Mouse (Mus musculus) lung, postnatal 14 days (tissue): Measurements from ENCODE around the gene Prkar1a.
"Not testable (repeated sequence)": the region's sequence is repeated elsewhere in the genome, so short reads cannot be mapped to it uniquely, and the experiment has no call there.

Experiments used
- DNase-seq: peaks from one replicate; pipeline ENCODE4 v3.0.0; 2021

Gene Prkar1a

DNA sequence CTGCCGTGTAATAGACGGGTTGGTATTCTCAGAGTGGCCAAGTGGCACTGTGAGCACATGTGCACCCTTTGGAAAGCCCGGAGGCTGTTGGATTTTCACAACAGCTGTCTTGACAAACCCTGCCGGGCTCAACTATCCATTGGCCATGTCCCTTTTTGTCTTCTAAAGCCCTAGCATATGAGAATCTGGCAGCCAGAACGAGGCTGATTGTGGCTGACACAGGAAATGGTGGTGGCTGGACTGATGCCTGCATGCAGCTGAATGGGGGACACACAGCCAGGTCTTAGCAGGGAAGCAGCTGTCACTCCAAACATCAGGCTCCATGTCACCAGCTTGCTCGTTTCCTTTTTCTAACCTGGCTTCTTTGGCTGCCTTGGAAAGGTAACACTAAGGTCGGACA is 695 bp upstream of the Prkar1a start:
- DNase-seq = peak; percentile 59

DNA sequence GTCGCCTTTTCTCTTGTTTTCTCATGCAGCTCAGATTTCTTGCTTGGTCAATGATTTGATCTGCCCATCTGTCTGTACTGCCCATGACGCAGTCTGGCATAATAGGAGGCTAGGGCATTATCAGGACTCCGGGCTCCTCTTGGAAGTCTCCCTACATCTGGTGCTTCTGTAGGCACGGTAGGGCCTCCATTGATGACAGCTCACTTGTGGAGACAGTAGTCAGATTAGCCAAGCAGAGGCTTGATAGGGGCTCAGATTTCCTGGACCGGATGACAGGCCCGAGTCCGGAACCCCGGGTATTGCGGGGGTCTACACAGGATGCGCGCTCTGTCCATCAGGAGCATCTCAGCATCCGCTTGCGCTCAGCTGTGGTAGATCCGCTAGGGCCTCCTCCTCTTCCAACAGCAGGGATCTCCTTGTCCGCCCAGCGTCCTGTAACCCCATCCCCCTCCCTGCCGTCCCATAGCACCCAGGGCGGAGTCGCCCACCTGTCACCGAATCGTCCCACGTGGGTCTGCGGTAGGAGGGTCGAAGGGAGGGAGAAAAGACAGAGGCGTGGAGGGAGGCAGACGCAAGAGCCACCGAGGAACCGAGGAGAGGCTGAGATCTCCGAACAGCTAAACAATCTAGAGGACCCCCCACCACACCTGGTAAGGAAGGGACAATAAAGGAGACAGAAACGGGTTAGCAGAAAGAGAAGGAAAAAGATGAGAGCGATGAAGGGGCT is 933 bp downstream of the Prkar1a start:
- peak; percentile 68 for DNase-seq

DNA sequence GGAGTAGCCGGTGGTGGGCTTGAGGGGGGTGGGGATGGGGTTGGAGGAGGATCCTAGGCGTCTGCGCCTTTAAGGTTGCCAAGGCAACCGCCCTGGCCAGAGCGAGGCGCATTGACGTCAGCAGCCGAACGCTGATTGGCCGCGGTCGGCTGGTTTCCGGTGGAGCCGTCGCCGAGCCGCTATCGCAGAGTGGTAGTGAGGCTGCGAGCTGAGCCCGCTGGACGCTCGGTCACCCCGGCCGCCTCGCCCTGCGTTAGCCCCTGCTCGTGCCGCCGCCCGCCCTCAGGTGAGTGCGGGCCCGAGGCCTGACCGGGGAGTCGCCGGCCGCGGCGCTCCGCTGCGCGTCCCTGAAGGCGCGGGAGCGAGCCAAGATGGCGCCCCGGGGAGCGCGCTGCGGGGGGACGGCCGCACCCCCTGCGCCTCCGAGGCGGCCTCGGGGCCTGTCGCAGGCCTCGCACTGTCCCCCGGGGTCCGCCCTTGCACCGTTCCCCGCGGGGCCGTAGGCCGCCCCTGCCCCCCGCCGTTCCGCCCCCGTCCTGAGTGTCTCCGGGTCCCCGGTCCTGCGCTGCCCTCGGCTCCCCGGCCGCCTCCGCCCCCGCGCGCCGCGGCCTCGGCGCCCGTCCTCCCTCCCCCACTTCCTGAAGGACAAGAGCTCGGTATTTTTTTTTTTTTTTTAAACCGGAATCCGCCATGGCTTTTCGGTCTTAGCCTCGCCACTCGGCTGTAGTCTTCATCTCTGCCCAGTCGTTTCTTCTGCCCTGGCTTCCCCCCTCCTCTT is 1.8 kb downstream of the Prkar1a start:
- DNase-seq = peak; percentile 94

DNA sequence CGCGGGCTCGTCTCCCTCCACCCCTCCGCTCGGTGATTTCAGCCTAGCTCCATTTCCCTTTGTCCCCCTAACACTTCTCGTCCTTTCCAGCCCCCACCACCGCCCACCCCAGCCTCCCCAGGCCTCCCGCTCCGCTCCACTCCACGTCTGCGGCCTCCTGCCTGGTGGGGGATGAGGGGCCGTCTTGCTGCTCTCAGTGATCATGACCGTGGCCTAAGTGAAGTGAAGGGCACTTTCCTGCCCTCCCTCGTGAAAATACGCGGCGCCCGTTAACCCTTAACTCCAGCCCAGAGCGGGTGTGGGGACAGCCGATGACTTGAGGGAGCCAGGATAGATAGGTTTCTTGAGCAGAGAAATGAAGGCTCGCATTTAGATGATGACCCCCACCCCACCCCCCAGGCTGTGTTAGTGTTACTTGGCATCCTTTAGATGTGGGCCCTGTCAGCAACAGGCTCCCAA is 2.4 kb downstream of the Prkar1a start:
- DNase-seq = peak; percentile 37

DNA sequence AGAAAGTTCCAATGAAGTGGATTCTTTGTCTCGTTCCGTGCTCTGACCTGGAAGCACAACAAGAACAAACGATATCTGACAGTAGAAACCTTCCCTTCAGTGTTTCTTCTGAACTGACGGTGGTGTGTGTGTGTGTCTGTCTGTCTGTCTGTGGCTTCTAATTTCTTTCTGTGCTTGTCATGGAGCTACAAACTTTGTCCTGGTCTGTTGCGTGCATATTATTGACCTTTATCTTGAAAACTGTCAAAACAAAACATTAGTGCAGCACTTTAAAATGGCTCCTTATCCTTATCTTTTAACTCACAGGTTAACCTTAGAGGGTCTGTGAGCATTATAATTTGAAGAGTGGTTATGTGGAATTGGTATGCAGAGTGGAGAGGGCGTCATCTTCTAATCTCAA is 3.3 kb downstream of the Prkar1a start:
- DNase-seq = no peak

DNA sequence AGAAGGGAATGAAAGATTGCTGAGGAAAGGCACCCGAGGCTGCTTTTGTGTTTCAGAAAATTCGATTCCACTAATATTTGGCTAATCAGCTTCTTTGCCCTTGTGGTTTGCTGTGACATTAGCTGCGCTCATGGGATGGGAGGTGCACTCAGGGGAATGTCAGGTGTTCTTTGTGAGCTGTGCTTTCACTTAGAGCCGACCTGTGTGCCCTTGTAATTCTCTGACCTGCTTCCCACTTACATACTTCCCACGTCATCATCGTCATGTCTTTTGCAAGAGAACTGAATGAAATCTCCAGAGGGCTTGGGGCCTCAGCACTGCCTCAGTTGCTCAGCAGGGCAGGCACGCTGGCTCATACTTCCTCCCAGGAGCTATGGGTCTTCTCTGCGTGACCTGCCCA is 4.0 kb downstream of the Prkar1a start:
- no peak for DNase-seq

DNA sequence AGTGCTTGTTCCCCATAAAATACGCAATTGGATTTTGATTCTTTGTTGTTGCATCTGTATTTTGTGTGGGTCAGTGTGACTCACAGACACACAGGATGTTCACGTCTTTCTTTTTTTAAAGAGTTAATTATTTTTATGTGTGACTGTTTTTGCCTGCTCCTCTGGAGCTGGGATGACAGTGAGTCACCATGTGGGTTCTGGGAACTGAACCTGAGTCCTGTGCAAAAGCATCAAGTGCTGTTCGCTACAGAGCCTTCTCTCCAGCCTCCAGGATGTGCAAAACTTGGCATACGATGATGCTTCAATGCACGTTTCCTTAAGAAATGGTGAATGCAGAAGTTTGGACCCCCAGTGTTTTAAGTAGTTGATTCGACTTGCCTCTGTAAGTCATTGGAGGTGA is 5.4 kb downstream of the Prkar1a start:
- DNase-seq = no peak

DNA sequence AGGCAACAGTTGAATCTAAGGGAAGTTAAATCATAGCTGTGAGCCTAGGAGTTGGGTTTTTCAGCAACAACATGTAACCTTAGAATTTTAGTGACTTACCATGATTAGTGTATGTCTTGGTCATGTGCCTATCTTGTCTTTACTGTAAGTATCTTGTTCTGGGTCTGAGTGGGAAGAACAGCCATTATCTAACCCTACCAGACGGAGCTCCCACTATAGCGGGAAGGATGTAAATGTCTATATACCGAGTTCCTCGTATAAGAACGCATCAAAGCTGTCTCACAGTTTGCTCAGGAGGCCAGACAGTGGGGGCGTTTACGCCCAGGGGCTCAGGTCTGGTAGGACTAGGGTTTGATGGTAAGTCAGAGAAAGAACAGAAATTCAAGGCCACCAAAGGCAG is 7.0 kb downstream of the Prkar1a start:
- no peak for DNase-seq

DNA sequence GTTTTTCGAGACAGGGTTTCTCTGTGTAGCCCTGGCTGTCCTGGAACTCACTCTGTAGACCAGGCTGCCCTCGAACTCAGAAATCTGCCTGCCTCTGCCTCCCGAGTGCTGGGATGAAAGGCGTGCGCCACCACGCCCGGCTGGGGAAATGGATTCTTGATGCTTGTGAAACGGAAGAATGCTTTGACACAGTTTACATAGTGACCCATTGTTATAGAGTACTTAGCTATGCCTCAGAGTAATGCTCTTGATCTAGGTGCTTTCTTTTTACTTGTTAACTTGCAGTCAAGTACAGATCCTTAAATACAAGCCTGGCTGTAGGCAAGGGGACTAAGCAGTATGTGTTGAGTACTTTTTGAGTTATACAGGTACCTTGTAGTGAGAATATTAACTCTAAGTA is 11.3 kb downstream of the Prkar1a start:
- DNase-seq = not testable (repeated sequence)

DNA sequence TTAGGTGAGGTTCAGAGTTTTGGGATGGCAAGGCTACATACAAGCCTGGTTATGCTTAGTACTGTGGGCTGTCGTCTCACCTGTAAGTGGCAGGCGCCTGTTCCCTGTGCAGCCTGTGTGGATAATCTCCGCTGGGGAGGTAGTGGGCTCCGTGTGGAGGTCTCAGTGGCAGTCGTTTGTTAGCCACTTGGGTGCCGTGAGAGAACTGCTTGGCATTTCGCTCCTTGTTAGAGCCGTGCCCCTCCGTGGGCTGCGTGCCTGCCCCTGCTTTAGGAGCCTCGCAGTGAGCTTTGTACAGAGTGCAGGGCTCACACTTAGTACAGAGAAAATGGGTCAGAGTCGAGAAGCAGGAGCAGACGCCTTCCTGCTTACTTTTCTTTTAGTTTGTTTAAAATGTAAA is 15.1 kb downstream of the Prkar1a start:
- no peak for DNase-seq

DNA sequence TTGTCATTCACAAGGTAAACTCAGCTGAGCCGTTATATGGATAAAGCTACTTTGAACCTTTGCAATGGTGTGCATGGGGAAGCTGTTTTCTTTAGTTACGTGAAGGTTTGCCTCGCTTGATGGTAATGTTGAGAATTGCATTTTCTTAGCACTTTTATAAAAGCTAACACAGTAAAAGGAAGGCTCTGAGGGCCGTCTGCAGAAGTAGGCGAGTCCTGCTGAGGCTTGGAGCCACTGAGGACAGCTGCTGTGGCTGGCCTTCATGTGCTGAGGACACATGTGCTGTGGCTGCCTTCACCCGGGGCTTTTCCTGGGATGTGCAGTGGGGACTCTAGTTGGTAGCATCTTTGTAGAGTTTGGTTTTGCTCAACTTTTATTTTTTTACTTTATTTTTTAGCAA is 16.2 kb downstream of the Prkar1a start:
- DNase-seq = no peak

DNA sequence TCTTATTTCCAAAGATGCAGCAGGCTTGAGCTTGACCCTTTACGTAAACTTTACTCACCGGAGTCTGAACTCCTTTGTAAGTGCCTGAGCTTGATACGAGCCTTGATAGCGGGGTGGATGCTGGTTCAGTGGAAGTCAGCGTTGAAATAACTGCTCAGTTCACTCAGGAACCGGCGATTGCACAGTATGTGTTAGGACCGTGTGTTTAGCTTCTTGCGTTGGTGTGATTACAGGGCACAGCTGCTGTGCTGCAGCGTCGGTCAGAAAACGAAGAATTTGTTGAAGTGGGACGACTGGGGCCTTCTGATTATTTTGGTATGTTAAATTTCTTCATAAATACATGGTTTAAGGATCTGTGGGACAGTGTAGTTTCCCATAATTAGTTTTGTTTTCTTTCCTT is 17.2 kb downstream of the Prkar1a start:
- DNase-seq = no peak

DNA sequence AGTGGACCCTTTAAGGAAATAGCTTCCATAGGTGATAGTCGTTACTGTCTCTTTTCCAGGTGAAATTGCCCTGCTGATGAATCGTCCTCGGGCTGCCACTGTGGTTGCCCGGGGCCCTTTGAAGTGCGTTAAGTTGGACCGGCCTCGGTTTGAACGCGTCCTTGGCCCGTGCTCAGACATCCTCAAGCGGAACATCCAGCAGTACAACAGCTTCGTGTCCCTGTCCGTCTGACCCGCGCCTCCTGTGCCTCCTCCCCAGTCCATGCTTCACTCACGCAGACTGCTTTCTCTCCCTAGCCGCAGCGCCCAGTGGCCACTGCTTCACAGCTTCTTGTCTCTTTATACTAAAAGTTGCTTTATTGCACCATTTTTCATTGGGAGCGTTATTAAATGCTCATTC is 18.2 kb downstream of the Prkar1a start:
- no peak for DNase-seq

DNA sequence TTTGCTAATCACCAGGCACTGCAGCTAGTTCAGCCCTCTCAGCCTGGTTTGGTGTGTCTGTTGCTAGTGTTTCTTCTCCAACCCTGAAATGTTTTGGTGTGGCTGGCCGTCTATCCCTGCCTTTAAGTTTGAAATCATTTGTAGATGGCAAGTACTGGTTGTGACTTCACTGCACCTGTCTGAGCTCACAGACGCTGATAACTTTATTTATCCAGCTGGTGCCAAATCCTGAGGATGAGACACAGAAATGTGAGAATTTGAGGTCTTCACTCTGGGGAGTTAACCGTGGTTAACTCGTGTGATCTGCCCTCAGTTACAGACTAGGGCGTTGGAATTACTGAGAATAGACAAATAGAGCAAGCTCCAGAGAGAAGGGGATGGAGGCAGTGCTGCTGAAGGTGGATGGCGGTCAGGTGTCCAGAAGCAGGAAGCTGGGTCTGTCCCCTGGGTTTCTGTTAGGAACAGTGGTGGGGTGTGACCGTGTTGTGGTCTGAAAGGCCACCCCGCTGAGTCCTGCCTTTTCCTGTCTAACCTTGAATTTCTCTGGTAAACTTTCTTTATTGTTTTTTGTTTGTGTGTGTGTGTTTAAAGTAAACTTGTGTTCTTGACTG is 19.0 kb downstream of the Prkar1a start:
- no peak for DNase-seq

DNA sequence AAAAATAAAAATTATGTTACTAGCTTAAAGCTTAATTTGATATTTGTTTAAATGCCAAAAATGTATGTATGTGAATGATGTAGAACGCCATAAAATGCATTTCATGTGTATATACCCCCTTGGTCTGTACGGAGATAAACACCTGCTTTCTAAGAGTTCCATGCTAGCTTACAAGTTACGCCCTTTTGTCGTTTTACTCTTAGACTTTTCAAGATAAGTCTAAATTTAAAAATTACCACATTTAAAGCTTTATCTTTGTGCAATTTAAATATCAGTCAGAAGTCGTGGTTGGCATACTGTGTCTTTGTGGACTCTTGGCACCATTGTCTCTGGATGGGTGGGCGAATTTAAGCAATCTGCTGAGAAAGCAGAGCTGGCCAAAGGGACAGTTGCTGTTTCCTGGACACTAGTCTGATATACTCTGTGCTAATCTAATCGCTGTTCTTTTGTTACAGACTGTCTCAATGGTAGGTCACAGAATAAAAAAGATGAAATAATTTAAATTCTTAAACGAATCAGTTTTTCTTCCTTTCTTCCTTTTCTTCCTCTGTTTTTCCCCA is 20.0 kb downstream of the Prkar1a start:
- no peak for DNase-seq

DNA sequence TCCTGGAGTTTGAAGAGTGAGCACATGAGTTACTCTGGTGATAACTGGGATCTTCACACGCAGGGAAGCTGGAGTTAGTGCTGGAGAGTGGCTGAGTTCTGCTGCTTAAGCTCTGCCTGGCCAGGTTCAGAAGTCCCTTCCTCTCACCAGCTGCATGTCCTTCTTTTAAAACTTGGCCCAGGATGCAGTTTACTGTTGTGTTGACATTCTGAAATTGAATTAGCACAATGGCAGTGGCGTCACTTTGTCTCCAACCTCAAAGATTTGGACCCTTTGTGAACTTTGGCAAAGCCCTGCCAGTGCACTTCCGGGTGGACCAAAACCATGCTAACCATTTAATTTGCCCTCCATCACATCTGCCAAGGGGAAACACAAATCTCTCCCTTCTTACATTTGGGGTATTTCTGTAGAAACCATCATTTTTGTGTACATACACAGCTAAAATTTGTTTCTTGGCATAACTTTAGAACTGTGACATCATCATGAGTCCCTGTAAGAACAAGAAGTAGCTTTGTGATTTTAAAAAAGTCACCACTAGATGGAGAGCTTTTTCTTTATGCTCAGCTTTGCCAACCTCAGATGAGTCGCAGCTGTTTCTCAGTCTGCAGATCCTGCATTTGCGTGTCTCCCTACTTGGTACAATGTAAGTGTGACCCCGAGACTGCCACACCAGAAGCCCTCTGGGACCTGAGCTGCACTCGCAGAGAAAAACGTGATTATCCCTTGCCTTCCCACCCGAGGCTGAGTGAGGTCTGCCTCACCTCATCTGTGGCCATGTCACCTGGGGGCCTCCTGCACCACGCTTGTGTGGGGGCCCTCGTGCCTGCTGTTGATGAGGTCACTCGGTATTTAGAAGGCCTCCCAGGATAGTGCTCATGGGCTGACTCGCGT is 21.1 kb downstream of the Prkar1a start:
- no peak for DNase-seq

DNA sequence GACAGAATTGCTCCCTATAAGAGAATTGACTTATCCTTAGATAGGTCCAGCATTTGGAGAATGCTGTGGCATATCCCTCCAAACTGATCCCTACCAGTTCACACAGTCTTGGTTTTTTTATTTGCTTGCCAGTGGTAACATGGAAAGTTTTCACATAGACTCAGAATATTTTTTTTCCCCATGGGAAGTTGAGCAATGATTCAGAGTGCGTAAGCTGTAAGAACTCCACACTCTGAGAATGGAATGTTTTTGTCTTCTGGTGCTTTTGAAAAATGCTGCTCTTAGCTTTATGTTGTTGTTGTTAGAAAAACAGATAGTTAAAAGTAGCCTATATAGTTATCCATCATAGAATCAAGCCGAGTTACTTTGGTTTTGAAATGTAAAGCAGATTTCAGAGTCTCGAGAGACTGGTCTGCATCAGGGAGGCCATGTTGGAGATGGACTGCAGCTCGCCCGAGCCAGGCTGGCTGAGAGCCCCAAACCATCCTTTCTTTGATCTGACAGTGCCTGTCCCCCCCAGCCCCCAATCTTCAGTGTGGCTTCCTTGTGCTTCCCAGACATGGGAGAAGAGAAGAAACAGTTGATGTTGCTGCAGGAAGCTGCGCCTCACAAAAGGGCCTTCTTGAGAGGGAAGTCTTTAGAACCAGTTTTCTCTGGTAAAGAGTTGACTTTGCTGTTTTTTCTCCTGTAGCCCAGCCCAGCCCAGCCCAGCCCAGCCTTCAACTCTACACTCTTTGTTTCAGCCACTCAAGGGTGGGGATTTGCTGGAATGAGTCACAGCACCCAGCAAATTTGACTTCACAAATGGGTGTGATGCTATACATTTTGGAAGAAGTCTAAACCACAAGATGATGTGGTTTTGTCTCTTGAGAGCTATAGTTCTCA is 22.2 kb downstream of the Prkar1a start:
- DNase-seq = no peak

DNA sequence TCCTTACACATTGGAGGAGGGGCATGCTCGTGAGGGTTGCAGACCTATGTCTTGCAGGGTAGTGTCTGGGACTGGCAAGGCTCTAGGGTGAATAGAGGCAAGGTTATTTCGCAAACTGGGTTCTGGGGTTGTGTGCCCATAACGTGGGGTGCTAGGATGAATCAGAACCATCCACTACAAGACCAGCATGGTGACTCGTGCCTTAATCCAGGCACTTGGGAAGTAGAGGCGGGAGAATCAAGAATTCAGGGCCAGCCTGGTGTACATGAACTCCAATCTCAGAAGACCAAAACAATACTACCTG is 22.8 kb downstream of the Prkar1a start:
- no peak for DNase-seq

DNA sequence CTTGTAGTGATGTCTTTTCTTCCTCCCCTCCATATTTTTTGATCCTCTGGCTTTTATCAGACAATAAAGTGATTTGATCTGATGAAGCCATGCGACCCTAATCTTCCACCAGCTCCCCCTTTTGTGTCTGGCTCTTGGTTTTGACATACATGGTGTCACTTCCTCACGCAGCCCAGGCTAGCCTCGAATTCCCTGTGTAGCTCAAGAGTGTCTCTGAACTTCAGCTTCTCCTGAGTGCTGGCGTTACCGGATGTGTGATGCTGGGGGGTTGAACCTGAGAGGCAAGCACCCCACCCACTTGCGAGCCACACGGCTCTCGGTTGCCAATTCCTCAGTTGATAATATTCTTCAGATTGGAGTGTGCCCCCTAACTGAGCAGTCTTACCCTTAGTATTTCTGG is 23.2 kb downstream of the Prkar1a start:
- no peak for DNase-seq

DNA sequence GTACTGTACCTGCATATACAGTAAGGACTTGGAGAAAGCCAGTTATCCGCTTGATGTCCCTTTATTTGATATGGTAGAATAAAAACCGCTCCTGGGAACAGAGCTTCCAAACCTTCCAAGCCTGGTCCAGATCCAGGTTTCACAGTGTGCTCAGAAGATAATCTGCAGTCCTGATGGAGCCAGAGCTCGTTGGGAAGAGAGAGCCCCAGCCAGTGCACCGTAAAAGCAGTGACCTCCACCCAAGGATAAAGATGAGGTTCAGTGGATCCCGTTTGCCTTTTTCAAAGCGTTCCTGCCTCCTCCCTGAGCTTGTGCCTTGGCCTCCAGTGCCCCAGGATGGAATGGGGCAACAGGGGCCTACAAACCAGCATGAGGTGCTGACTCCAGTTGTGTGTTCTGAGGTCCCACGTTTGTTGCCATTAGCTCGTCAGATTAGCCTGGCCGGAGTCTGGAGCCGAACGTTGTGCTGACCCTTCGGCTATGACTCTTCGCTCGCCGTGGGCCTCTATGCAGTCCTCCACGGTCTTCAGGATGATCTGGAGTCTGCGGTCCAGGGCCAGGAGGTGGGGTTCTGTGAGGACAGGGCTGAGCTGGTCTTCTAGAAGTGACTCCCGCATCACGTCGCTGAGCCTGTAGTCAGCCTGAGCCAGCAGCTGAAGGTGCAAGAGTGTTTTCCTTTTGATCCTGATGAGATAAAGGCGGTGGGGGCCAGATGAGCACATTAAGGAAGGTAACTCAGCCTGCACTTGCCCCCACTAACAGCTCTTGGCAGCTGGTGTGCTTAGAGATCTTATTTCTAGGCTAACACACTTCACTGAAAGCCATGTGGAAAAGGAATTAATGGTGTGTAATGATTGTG is 23.9 kb downstream of the Prkar1a start:
- no peak for DNase-seq

DNA sequence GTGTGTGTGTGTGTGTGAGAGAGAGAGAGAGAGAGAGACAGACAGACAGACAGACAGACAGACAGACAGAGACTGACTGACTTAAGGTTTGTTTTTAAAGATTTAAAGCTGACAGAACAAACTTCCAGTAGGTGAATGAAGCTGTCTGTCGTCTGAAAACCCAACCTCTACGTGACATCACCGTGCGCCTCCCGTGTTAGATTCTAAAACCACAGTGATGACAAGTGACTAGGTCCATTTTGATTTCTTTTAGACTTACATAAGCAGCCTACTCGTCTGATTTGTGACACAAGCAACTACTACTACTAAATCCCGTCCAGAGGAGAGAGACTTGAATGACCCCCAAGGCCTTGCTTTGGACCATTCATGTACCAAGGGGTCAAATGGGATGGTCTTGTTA is 24.5 kb downstream of the Prkar1a start:
- no peak for DNase-seq
